Mouse (Mus musculus): ENCODE measurements around the gene Zbtb48.
A peak's percentile ranks its signal among the peaks of the same experiment; 100 is the strongest.
"Not testable (repeated sequence)": the region's sequence is repeated elsewhere in the genome, so short reads cannot be mapped to it uniquely, and the experiment has no call there.

Zbtb48 gene

DNA sequence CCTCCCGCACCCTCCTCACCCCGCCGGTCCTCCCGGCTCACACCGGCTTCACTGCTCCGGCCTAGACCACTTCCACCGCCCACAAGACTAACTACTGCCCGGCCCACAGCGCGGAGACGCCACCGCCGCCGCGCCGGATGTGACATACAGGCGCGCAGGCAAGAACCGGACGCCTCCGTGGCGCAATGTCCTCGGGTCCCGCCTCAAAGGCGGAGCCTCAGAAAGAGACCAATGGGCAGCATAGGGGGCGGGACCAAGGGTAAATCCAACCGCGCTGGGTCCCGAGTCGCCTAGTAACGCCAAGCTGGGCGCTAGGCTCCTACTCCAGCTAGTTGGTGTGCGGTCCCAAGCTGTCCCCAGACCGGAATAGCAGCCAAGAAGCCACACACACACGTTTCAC is at the start of gene Zbtb48:
Gene Zbtb48 (minus strand): TSS at position 148 of the 400 bp plus-strand sequence.
- DNase-seq (ENCODE audit: low read depth): peak; percentile 92

GRCm38 (mm10) chr4:152077191-152077590 is 49.7 kb upstream of the Zbtb48 start:
- no peak for DNase-seq (ENCODE audit: low read depth)

DNA sequence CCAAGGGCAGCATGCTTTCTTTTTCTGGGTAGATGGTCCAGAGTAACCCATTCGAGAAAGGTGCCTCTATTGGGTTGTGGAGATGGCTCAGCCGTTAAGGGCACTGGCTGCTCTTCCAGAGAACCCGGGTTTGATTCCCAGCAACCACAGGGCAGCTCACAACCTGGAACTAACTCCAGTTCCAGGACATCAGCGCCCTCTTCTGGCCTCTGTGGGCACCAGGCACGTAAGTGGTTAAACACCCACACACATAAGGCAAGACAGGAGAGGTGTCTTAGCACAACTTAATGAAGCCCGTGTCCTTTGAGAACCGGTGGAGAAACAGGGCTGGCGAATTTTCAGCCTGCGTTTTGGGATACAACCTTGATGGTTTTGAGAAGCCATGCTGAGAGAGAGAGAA is 47.1 kb upstream of the Zbtb48 start:
- DNase-seq (ENCODE audit: low read depth): no peak

GRCm38 (mm10) chr4:152073715-152074114 is 46.2 kb upstream of the Zbtb48 start:
- DNase-seq (ENCODE audit: low read depth): no peak

DNA sequence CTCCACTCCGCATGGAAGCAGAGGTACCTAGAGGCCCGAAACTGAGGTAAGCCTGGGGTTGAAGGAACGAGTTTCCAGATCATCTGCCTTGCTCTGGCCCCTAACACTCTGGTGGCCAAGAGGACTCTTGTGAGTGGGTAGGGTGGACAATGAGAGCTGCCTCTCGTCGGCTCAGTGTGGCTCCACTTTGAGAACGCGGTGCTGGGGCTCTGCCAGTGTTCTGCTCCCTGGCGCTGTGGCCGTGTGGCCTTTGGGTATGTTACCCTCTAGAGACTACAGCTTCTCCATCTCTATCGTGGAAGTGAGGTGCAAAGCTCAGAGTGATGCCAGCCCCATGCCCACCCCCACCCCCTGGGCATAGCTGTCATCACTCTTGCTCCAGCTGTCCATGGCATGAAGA is 45.2 kb upstream of the Zbtb48 start:
- DNase-seq (ENCODE audit: low read depth): no peak

- no peak for DNase-seq (ENCODE audit: low read depth)
Observed at GRCm38 (mm10) chr4:152072121-152072601, 44.7 kb upstream of the Zbtb48 start, which contains the start of gene Plekhg5. TSS of gene Plekhg5 (plus strand) at chr4:152072498.

DNA sequence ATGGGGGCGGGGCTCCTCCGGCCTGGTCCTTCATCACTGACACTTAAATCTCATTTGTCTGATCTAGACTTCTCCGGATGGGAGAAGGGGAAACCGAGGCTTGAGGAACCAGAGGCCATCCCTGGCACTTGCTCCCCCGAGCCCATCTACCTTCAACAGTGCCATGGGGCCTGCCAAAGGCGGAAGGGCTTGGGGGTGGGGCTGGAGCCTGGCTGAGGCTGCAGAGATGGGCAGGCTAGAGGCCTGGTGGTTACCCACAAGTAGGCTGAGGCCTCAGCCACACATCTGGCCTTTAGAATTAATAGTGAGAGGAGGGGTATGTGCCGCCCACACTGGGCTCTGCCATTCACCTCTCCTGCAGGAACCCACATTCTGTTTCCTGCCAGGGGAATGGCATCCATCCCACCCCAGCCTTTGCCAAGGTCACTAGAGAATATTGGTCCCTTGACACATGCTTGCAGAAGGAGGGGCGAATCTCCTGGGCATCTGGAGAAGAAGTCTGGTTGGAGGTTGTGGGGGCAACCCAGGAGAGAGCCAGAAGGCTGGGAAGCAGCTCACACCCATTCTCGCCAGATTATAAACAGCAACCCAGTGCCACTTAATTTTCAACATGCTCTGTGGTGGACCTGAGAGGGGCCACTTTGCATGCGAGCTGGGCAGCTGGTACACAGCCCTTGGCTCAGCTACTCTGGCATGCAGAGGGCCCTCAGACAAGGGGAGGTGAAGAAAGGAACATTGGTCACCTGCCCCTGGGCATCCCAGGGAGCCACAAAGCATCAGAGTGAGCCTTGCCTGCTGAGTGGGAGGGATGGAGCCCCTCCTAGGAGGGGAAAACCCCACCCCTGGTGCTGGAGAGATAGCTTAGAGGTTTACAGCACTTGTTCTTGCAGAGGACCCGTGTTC is 43.3 kb upstream of the Zbtb48 start:
- DNase-seq (ENCODE audit: low read depth): no peak

GRCm38 (mm10) chr4:152069245-152069644 is 41.8 kb upstream of the Zbtb48 start:
- DNase-seq (ENCODE audit: low read depth): no peak

DNA sequence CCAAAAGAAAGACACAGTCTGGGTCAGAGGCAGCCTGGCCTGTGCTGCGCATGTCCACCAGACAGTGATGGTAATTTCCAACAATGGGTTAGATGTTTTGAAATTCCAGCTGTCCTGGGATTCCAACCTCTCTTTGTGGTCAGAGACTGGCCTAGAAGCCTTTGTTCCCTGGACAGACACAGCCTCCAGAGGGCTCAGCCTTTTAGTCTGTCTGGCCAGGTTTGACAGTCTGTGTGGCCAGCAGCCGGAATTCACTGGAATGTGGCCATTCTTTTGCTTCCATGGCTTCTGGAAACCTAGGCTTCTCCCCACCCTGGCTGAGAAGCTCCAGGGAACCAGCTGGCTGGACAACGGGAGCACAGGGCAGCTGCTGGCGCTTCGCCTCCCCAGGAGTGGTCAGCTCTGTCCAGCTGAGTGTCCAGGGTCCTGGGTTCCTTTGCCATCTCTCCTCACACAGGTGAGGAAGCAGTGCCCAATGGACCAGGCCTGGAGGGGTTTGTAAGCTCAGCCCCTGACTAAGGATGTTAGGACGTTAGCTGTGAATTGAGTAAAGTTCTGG is 40.8 kb upstream of the Zbtb48 start:
- no peak for DNase-seq (ENCODE audit: low read depth)

GRCm38 (mm10) chr4:152067280-152067679 is 39.8 kb upstream of the Zbtb48 start:
- DNase-seq (ENCODE audit: low read depth): no peak

DNA sequence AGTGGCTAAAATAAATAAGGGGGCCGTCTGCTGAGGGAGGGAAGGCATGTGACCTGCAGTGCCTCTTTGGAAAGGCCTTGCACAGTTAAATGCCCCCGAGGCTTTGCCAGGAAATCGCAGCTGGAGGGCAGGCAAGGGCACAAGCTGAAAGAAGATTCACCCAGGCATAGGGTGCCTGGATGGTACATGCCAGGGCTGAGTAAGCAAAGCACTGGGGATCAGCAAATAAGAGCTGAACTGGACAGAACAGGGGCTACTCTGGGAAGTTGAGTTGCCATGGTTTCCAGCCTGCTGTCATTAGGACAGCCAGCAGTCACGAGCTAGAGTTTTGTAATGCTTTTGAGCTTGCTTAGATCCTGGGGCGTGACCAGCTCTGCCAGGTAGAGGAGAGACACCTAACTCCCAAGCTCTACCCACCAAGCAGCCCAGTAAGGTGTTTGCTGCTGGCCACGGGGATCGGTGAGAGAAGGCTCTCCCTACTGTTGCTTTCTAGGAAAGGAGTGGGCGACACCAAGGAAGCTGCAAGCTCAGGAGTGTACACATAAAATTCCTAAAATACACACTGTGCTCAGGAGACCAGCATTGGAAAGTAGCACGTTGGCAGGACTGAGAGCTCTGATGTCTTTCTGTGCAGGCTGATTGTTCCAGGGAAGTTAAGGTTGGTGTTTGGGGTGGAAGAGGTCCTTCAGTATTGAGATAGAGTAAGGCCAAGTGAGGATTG is 35.1 kb upstream of the Zbtb48 start:
- DNase-seq (ENCODE audit: low read depth): no peak

GRCm38 (mm10) chr4:152044609-152045008 is 17.1 kb upstream of the Zbtb48 start:
- no peak for DNase-seq (ENCODE audit: low read depth)

GRCm38 (mm10) chr4:152043171-152043570 is 15.7 kb upstream of the Zbtb48 start:
- DNase-seq (ENCODE audit: low read depth): no peak

DNA sequence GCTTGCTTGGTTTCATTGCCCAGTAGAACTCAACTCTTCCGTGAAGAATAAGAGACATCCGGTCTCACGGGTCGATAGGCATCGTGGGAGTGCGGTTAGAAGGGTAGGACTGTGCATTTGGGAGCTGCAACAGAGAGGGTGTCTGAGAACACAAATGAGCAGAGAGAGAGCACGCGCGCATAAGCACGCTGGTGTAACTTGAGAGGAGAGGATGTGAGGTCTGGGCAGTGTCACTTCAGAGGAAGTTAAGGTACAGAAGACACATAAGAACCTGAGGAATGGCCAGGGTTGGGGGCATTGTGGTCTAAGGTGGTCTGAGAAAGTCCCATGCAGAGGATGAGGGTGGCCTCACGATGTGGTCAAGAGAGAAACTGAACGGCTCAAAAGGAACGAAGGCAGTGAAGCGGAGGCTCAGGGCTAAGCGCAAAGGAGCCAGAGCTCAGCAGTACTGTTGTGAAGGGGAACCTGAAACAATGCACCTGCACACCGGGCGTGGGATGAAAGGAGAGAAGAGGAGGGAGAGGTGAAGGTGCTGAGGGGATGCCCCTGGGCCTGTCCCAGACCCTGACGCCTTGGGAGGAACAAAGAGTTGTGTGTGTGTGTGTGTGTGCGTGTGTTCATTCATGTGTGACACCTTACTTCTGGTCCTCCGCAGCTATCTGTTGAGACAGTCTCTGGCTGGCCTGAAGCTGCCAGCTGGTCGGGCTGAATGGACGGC is 14.6 kb upstream of the Zbtb48 start:
- no peak for DNase-seq (ENCODE audit: low read depth)

DNA sequence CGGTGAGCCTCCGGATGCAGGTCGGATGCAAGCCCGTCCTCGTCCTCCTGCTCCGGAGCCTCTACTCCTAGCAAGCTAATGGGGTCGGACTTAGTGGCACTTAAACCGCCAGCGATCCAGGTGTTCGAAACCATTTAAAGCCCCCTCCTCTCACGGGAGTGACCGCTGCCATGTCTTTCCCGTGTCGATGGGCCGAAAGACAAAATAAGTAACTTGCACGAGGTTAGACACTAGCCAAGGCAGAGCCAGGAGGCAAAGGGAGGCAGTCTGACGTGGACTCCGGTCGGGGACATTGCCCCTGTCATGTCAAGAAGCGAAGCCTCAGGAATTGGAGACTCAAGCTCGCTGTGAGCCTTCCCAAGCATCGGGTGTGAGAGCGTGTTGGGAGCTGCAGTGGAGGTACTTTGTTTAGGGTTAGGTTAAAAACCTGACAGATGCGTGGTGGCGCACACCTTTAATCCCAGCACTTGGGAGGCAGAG is 12.4 kb upstream of the Zbtb48 start:
- DNase-seq (ENCODE audit: low read depth): no peak

- DNase-seq (ENCODE audit: low read depth): peak; percentile 60
Observed at GRCm38 (mm10) chr4:152038985-152039830, 11.7 kb upstream of the Zbtb48 start, which contains the start of gene Nol9. TSS of gene Nol9 (plus strand) at chr4:152039321.

- DNase-seq (ENCODE audit: low read depth): no peak
Observed at GRCm38 (mm10) chr4:152038225-152038984, 10.9 kb upstream of the Zbtb48 start, which contains the start of gene Tas1r1. TSS of gene Tas1r1 (minus strand) at chr4:152038568.

DNA sequence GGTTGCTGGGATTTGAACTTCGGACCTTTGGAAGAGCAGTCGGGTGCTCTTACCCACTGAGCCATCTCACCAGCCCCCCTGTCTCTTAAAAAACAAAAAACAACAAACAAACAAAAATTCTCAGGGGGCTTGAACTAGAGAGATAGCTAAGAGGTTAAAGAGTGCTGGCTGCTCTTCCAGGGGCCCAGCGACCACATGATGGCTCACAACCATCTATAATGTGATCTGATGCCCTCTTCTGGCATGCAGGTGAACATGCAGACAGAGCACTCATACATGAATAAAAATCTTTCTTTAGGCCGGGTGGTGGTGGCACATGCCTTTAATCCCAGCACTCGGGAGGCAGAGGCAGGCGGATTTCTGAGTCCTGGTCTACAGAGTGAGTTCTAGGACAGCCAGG is 9.0 kb upstream of the Zbtb48 start:
- not testable (repeated sequence) for DNase-seq (ENCODE audit: low read depth)

DNA sequence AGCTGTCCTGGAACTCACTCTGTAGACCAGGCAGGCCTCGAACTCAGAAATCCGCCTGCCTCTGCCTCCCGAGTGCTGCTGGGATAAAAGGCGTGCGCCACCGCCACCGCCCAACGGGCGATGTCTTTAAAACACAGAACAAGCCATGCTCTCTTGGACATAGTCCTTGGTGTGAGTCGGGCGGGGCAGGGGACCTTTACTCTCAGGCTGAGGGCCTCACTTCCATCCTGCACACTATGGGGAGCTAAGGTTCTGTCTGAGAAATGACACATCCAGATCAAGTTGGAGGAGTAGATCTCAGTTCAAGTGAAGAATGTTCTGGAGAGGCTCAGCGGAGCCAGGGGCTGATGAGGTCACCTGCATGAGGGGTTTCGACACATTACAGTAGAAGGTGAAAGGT is 5.5 kb upstream of the Zbtb48 start:
- DNase-seq (ENCODE audit: low read depth): no peak

- DNase-seq (ENCODE audit: low read depth): no peak
Observed at GRCm38 (mm10) chr4:152029997-152030396, 2.5 kb upstream of the Zbtb48 start.
